Mouse (Mus musculus): ENCODE measurements around the gene Kmt2c.

GRCm38 (mm10) chr5:25530629-25531028, 32.0 kb upstream of the Kmt2c start:
- TF ChIP-seq POLR2A (IDR thresholded peaks at IDR 0.05; ENCODE audit: borderline replicate concordance, extremely low read depth, low read depth, low read length), result no peak
- no peak for TF ChIP-seq CTCF (IDR thresholded peaks at IDR 0.05; ENCODE audit: insufficient read depth, low read length)

Measured in lung, adult 2 months (tissue).